Mouse (Mus musculus): ENCODE results near the gene Nosip. TPM values are rescaled to one million over a fixed set of nuclear protein-coding genes. Genes with fewer than 3 reads are reported as not detected.

Nosip gene
- polyA plus RNA-seq, 1 experiment = 165 TPM

DNA sequence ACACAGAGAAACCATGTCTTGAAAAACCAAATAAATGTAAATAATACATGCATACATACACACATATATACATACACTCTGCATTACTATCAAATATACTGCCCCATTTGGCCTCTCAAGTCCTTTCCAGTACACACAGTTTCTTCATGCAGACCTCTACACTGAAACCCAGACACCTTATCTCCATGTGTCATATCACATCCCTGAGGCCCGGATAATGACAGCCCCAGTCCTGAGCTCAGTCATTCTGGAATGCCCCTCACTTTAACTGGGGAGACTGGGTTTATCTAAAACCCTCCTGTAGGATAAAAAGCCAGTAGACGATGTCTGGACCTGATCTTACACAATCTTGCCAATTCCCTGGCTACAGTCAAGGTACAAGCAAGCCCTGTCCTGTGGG is 51.2 kb downstream of the Nosip start:
- TF ChIP-seq CTCF (IDR thresholded peaks at IDR 0.05; ENCODE audit: borderline replicate concordance, control insufficient read depth, extremely low read depth, insufficient read depth, low read length, poor library complexity) (no peak), POLR2A (IDR thresholded peaks at IDR 0.05; ENCODE audit: control insufficient read depth, extremely low read depth, insufficient read depth, low read length, poor library complexity) (no peak)
- no peak for DNase-seq
- H3K27me3 ChIP-seq (ENCODE audit: control insufficient read depth, insufficient read depth, low read length) = no peaks in the 10 kb centered on the region
- H3K4me1 ChIP-seq (replicated peaks; ENCODE audit: control insufficient read depth, insufficient read depth, low read length) = peaks cover 4% of the 10 kb centered on the region; the same call in 1 of the 2 replicates
- no peak overlapping the region for H3K4me3 ChIP-seq (ENCODE audit: control insufficient read depth, insufficient read depth, low read length)
- H3K27ac ChIP-seq (ENCODE audit: control insufficient read depth, insufficient read depth, low read length) = no peak overlapping the region
- H3K36me3 ChIP-seq (ENCODE audit: control insufficient read depth, insufficient read depth, low read length) = no peaks in the 10 kb centered on the region
- 94% methylated on average over 2 of the region's 2 CpGs for WGBS

DNA sequence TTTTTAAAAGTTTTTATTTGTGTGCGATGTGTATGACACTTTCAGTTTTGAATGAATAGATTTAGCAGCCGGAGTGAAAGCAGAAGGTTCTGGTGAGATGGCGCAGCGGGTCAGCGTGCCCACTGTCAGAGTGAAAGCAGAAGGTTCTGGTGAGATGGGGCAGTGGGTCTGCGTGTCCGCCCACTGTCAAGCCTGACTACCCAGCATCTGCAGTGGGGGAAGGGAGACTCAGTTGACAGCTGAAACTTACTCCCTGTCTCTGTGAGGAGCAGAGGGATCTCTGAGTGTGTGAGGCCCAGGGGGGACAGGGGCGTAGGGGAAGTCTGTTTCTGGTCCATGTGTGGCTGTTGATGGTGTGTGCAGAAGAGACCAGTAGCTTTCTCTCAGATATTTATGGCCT is 55.3 kb downstream of the Nosip start:
- Histone ChIP-seq H3K4me3 (ENCODE audit: control insufficient read depth, insufficient read depth, low read length) (no peak overlapping the region), H3K27ac (ENCODE audit: control insufficient read depth, insufficient read depth, low read length) (no peak overlapping the region), H3K36me3 (ENCODE audit: control insufficient read depth, insufficient read depth, low read length) (peaks cover 8% of the 10 kb centered on the region), H3K4me1 (replicated peaks; ENCODE audit: control insufficient read depth, insufficient read depth, low read length) (peaks cover 36% of the 10 kb centered on the region), H3K27me3 (ENCODE audit: control insufficient read depth, insufficient read depth, low read length) (no peaks in the 10 kb centered on the region)
- WGBS = 90% methylated on average over 8 of the region's 8 CpGs
- TF ChIP-seq CTCF (IDR thresholded peaks at IDR 0.05; ENCODE audit: borderline replicate concordance, control insufficient read depth, extremely low read depth, insufficient read depth, low read length, poor library complexity) (no peak), POLR2A (IDR thresholded peaks at IDR 0.05; ENCODE audit: control insufficient read depth, extremely low read depth, insufficient read depth, low read length, poor library complexity) (no peak)
- no peak for DNase-seq

DNA sequence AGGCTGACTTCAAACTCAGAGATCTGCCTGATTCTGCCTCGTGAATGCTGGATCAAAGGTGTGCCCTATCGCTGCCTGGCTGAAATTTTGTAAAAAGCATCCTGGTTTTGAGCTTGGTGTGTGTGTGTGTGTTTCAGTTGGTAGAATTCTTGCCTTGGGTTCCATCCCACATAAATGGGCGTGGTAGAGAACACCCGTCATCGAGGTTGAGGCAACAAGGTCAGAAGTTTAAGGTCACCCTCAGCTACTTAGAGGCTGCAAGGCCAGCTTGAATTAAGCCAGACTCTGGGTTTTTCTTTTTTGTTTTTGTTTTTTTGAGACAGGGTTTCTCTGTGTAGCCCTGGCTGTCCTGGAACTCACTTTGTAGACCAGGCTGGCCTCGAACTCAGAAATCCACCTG is 56.1 kb downstream of the Nosip start:
- H3K4me3 ChIP-seq (ENCODE audit: control insufficient read depth, insufficient read depth, low read length) = no peak overlapping the region
- peaks cover 13% of the 10 kb centered on the region for H3K36me3 ChIP-seq (ENCODE audit: control insufficient read depth, insufficient read depth, low read length)
- H3K27ac ChIP-seq (ENCODE audit: control insufficient read depth, insufficient read depth, low read length) = no peak overlapping the region
- no peak for TF ChIP-seq POLR2A (IDR thresholded peaks at IDR 0.05; ENCODE audit: control insufficient read depth, extremely low read depth, insufficient read depth, low read length, poor library complexity)
- no peak for TF ChIP-seq CTCF (IDR thresholded peaks at IDR 0.05; ENCODE audit: borderline replicate concordance, control insufficient read depth, extremely low read depth, insufficient read depth, low read length, poor library complexity)
- WGBS = 94% methylated on average over 6 of the region's 6 CpGs
- DNase-seq = no peak
- H3K4me1 ChIP-seq (replicated peaks; ENCODE audit: control insufficient read depth, insufficient read depth, low read length) = peaks cover 43% of the 10 kb centered on the region
- no peaks in the 10 kb centered on the region for H3K27me3 ChIP-seq (ENCODE audit: control insufficient read depth, insufficient read depth, low read length)

DNA sequence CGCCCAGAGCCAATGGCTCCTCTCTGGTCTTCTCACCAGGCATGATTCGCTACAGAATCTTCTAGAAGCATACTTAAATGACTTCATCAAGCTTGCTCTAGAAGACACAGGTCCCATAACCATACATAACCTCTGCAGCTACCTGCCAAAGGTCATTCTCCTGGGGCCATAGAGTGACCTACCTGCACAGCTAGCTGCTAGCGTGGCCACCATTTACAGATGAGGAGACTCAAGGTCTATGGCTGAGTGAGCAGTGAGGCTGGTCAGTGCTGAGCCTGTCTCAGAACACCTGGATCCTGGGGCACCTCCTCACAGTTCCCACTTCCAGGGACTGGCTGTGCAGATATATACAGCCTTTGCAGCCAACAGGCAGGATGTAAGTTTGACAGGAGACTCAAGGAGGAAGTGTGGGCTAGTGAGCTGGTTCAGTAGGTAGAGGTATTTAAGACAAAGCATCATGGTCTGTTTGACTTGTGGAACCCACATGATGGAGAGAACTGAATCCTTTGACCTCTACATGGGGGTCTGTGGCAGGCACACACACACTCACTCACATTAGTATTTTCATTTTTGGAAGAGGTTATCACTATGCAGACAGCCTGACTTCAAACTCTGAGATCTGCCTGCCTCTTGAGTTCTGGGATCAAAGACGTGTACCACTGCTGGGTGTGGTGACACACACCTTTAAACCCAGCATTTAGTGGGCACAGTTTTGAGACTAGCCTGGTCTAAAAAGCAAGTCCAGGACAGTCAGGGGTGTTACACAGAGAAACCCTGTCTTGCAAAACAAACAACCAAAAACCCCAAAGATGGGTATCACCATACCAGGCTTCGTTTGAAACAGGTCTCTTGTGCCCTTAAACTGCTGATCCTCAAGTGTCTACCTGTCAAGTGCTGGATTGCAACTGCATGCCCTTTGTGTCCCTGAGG is 57.8 kb downstream of the Nosip start:
- Histone ChIP-seq H3K27me3 (ENCODE audit: control insufficient read depth, insufficient read depth, low read length) (no peaks in the 10 kb centered on the region), H3K36me3 (ENCODE audit: control insufficient read depth, insufficient read depth, low read length) (peaks cover 14% of the 10 kb centered on the region), H3K4me1 (replicated peaks; ENCODE audit: control insufficient read depth, insufficient read depth, low read length) (peaks cover 46% of the 10 kb centered on the region), H3K4me3 (ENCODE audit: control insufficient read depth, insufficient read depth, low read length) (no peak overlapping the region), H3K27ac (ENCODE audit: control insufficient read depth, insufficient read depth, low read length) (peak overlapping the region; percentile 97)
- no peak for TF ChIP-seq POLR2A (IDR thresholded peaks at IDR 0.05; ENCODE audit: control insufficient read depth, extremely low read depth, insufficient read depth, low read length, poor library complexity)
- TF ChIP-seq CTCF (IDR thresholded peaks at IDR 0.05; ENCODE audit: borderline replicate concordance, control insufficient read depth, extremely low read depth, insufficient read depth, low read length, poor library complexity) = no peak
- 71% methylated on average over 5 of the region's 5 CpGs for WGBS
- no peak for DNase-seq

DNA sequence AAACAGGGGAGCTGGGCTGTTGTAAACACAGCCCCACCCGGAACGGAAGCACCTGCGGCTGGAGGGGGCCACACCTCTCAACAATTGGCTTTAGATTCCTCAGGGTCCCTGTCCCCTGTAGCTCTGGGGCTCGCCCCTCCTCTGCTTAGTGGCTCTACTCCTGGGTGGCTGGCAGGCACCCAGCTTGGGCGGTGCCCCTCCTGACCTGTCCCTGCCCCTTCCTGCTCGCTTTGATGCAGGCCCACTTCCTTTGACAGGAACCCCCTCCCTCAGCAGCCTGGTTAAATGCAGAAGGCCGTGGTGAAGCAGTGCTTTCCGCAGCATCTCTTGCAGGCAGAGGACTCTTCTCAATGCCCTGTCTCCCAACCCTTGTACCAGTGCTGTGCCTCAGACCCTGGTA is 59.2 kb downstream of the Nosip start:
- Histone ChIP-seq H3K4me1 (replicated peaks; ENCODE audit: control insufficient read depth, insufficient read depth, low read length) (peaks cover 50% of the 10 kb centered on the region), H3K27me3 (ENCODE audit: control insufficient read depth, insufficient read depth, low read length) (no peaks in the 10 kb centered on the region), H3K27ac (ENCODE audit: control insufficient read depth, insufficient read depth, low read length) (peak overlapping the region; percentile 97), H3K4me3 (ENCODE audit: control insufficient read depth, insufficient read depth, low read length) (peak overlapping the region; percentile 79), H3K36me3 (ENCODE audit: control insufficient read depth, insufficient read depth, low read length) (peaks cover 27% of the 10 kb centered on the region)
- DNase-seq = peak; percentile 87
- 2% methylated on average over 8 of the region's 8 CpGs for WGBS
- TF ChIP-seq CTCF (IDR thresholded peaks at IDR 0.05; ENCODE audit: borderline replicate concordance, control insufficient read depth, extremely low read depth, insufficient read depth, low read length, poor library complexity) = 0 out of 2 replicates have a peak, but pooled peaks have one; percentile 38
- TF ChIP-seq POLR2A (IDR thresholded peaks at IDR 0.05; ENCODE audit: control insufficient read depth, extremely low read depth, insufficient read depth, low read length, poor library complexity) = peak; percentile 92

DNA sequence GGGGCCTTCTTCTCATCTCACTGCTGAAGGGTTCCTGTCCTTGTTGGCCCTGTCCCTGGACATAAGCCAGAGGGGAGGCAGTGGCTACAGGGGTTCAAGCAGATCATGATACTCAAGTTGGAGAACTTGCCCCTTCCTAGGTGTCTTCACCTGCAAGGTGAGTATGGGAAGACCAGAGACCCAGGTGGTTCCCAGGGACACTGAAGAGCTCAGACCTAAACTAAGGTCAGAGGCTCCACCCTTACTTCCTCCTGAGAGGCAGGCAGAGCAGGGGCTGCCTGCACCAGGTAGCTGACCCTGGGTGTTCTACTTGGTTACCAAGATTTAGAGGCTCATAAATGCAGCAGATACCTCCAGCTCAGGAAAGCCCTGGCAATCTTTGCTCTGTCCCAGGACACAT is 59.7 kb downstream of the Nosip start:
- H3K27me3 ChIP-seq (ENCODE audit: control insufficient read depth, insufficient read depth, low read length) = no peaks in the 10 kb centered on the region
- DNase-seq = no peak
- peaks cover 55% of the 10 kb centered on the region for H3K4me1 ChIP-seq (replicated peaks; ENCODE audit: control insufficient read depth, insufficient read depth, low read length)
- H3K4me3 ChIP-seq (ENCODE audit: control insufficient read depth, insufficient read depth, low read length) = peak overlapping the region; percentile 79
- H3K27ac ChIP-seq (ENCODE audit: control insufficient read depth, insufficient read depth, low read length) = peak overlapping the region; percentile 97
- no peak for TF ChIP-seq POLR2A (IDR thresholded peaks at IDR 0.05; ENCODE audit: control insufficient read depth, extremely low read depth, insufficient read depth, low read length, poor library complexity)
- no peak for TF ChIP-seq CTCF (IDR thresholded peaks at IDR 0.05; ENCODE audit: borderline replicate concordance, control insufficient read depth, extremely low read depth, insufficient read depth, low read length, poor library complexity)
- peaks cover 33% of the 10 kb centered on the region for H3K36me3 ChIP-seq (ENCODE audit: control insufficient read depth, insufficient read depth, low read length)
